Comparison of ENCODE assay signal across 10 mouse cellular contexts in genomic region chr7:27685681-27686080, GRCm38 (mm10). TPM values are rescaled to one million over a fixed set of nuclear protein-coding genes. Genes with fewer than 3 reads are reported as not detected.
A peak's percentile ranks its signal among the peaks of the same experiment; 100 is the strongest.
DNase-seq lines count a peak whose midpoint lies in the region; ATAC-seq lines count a peak whose summit lies in the region.
"Had no signal": no experiment of that assay in that cellular context is flagged by ENCODE, and none has a peak within 500 bp of the region (broad histone marks: within the 10 kb centered on the region; RNA-seq: fewer than 3 reads in every experiment).

No protein-coding gene starts in this region.

- WGBS in heart, embryonic 12.5 days: 0% methylated on average over 6 of the region's 6 CpGs
- 3% methylated on average over 6 of the region's 6 CpGs for WGBS in forebrain, embryonic 16.5 days
- WGBS in midbrain, embryonic 11.5 days: 0% methylated on average over 6 of the region's 6 CpGs

- ATAC-seq in heart, embryonic 12.5 days (ENCODE audit: insufficient number of reproducible peaks, low FRiP score): no peak
- ATAC-seq in forebrain, embryonic 16.5 days: no peak
- no peak for ATAC-seq in midbrain, embryonic 11.5 days (ENCODE audit: low FRiP score)

- peaks cover 7% of the 10 kb centered on the region; the same call in 1 of the 2 replicates for H3K4me1 ChIP-seq in heart, embryonic 12.5 days (replicated peaks)
- H3K4me1 ChIP-seq in forebrain, embryonic 16.5 days (replicated peaks; ENCODE audit: control insufficient read depth, insufficient read depth, low read length): peaks cover 16% of the 10 kb centered on the region
- peaks cover 7% of the 10 kb centered on the region; the same call in 1 of the 2 replicates for H3K4me1 ChIP-seq in midbrain, embryonic 11.5 days (ENCODE audit: control insufficient read depth, insufficient read depth, low read length)

- H3K27ac ChIP-seq in heart, embryonic 12.5 days (ENCODE audit: poor library complexity, severe bottlenecking): no peak overlapping the region
- H3K27ac ChIP-seq in forebrain, embryonic 16.5 days (ENCODE audit: low read length): no peak overlapping the region
- H3K27ac ChIP-seq in midbrain, embryonic 11.5 days (ENCODE audit: low read depth, low read length): no peak overlapping the region
- H3K27ac ChIP-seq: liver, embryonic 13.5 days had no signal

- no peak for DNase-seq in heart, postnatal 25 days (ENCODE audit: low spot score)
- peak; percentile 43 for DNase-seq in Muller cell, postnatal 12 days (ENCODE audit: inconsistent ontology term)
- peak; percentile 89 for DNase-seq in midbrain, embryonic 11.5 days (ENCODE audit: low spot score, missing footprints)
- no peak for DNase-seq in left cerebral cortex, postnatal 10 days (ENCODE audit: extremely low spot score in 1 of 2, low spot score in 2 of 2)
- no peak for DNase-seq in natural killer cell, adult 2 months (ENCODE audit: low spot score in 2 of 2)
- no peak for DNase-seq in frontal cortex, postnatal 25 days (ENCODE audit: low spot score in 2 of 2)
- DNase-seq: liver, embryonic 13.5 days had no signal

- no peaks in the 10 kb centered on the region for H3K9me3 ChIP-seq in heart, embryonic 12.5 days (replicated peaks)
- no peaks in the 10 kb centered on the region for H3K9me3 ChIP-seq in forebrain, embryonic 16.5 days (ENCODE audit: control insufficient read depth, low read length)
- H3K9me3 ChIP-seq in midbrain, embryonic 11.5 days (ENCODE audit: control insufficient read depth, low read length): no peaks in the 10 kb centered on the region
- H3K9me3 ChIP-seq: G1E; liver, embryonic 13.5 days had no signal

- no peaks in the 10 kb centered on the region for H3K36me3 ChIP-seq in heart, embryonic 12.5 days
- H3K36me3 ChIP-seq in forebrain, embryonic 16.5 days (ENCODE audit: control insufficient read depth, insufficient read depth): no peaks in the 10 kb centered on the region
- no peaks in the 10 kb centered on the region for H3K36me3 ChIP-seq in midbrain, embryonic 11.5 days (ENCODE audit: control insufficient read depth, insufficient read depth, low read length)
- H3K36me3 ChIP-seq: liver, embryonic 13.5 days had no signal

- H3K4me2 ChIP-seq in heart, embryonic 12.5 days: peak overlapping the region; percentile 17; the same call in 1 of the 2 replicates
- H3K4me2 ChIP-seq in forebrain, embryonic 16.5 days (ENCODE audit: low read length): peak overlapping the region; percentile 50
- no peak overlapping the region for H3K4me2 ChIP-seq in midbrain, embryonic 11.5 days
- H3K4me2 ChIP-seq: liver, embryonic 13.5 days had no signal

- H3K9ac ChIP-seq in heart, embryonic 12.5 days: no peak overlapping the region
- H3K9ac ChIP-seq in forebrain, embryonic 16.5 days (replicated peaks; ENCODE audit: low read depth, low read length): peak overlapping the region; percentile 46
- no peak overlapping the region for H3K9ac ChIP-seq in midbrain, embryonic 11.5 days (ENCODE audit: low read length)
- H3K9ac ChIP-seq: liver, embryonic 13.5 days had no signal

- intact Hi-C loops in heart, postnatal 25 days (cut with DNase I): loop anchor here (1.0 to 5.0 kb wide), 3 partner anchors 34 to 348 kb away; partner anchors contain the start of gene Ltbp4
- intact Hi-C loops in left cerebral cortex, postnatal 10 days (cut with DNase I): loop anchor here (5.0 kb wide), 1 partner anchor 42 kb away; no protein-coding TSS in a partner anchor

- H3K27me3 ChIP-seq in heart, embryonic 12.5 days (replicated peaks): peaks cover 11% of the 10 kb centered on the region
- H3K27me3 ChIP-seq in forebrain, embryonic 16.5 days (replicated peaks; ENCODE audit: control insufficient read depth, insufficient read depth, low read length): no peaks in the 10 kb centered on the region
- H3K27me3 ChIP-seq in midbrain, embryonic 11.5 days (ENCODE audit: control insufficient read depth, insufficient read depth, low read length): no peaks in the 10 kb centered on the region

- no peak overlapping the region for H3K4me3 ChIP-seq in heart, embryonic 12.5 days
- H3K4me3 ChIP-seq in forebrain, embryonic 16.5 days (replicated peaks; ENCODE audit: low read length): peak overlapping the region; percentile 34
- H3K4me3 ChIP-seq in midbrain, embryonic 11.5 days (ENCODE audit: low read depth, low read length): no peak overlapping the region
- H3K4me3 ChIP-seq: liver, embryonic 13.5 days had no signal

RNA-seq across cellular contexts. Expression of gene Zfp607b, which starts 3.5 kb away (rescaled TPM):
- 1.7 and 2.8 TPM in 2 replicates for polyA plus RNA-seq in heart, embryonic 12.5 days (2016; fragmentation: Nextera tagmentation; extraction: Ambion mirVana)
- total RNA-seq in heart, postnatal 25 days (2021): under 1 TPM; 0.39 to 0.88 TPM
- polyA plus RNA-seq in forebrain, embryonic 16.5 days (2015; fragmentation: Nextera tagmentation; extraction: Ambion mirVana): 13.8 and 14.5 TPM in 2 replicates
- 8.6 and 9.3 TPM in 2 replicates for polyA plus RNA-seq in midbrain, embryonic 11.5 days (2014; fragmentation: Nextera tagmentation; extraction: Ambion mirVana)
- 1 to 10 TPM; 8.3 to 9.8 TPM for total RNA-seq in left cerebral cortex, postnatal 10 days (2021)

RNA-seq across cellular contexts. Expression of gene Map3k10, which starts 11.3 kb away (rescaled TPM):
- 8.8 and 9.8 TPM in 2 replicates for polyA plus RNA-seq in heart, embryonic 12.5 days (2016; fragmentation: Nextera tagmentation; extraction: Ambion mirVana)
- total RNA-seq in heart, postnatal 25 days (2021): 10 to 100 TPM; 21.9 to 22.2 TPM
- polyA plus RNA-seq in forebrain, embryonic 16.5 days (2015; fragmentation: Nextera tagmentation; extraction: Ambion mirVana): 10.6 and 14.3 TPM in 2 replicates
- polyA plus RNA-seq in midbrain, embryonic 11.5 days (2014; fragmentation: Nextera tagmentation; extraction: Ambion mirVana): 5.1 and 8.8 TPM in 2 replicates
- 100 to 1,000 TPM; 220 to 227 TPM for total RNA-seq in left cerebral cortex, postnatal 10 days (2021)

RNA-seq across cellular contexts. Expression of gene Ttc9b, which starts 32.0 kb away (rescaled TPM):
- 0.09 TPM in 1 of 2 replicates, not detected in the other for polyA plus RNA-seq in heart, embryonic 12.5 days (2016; fragmentation: Nextera tagmentation; extraction: Ambion mirVana)
- total RNA-seq in heart, postnatal 25 days (2021): not detected
- polyA plus RNA-seq in forebrain, embryonic 16.5 days (2015; fragmentation: Nextera tagmentation; extraction: Ambion mirVana): 56.2 and 65.7 TPM in 2 replicates
- polyA plus RNA-seq in midbrain, embryonic 11.5 days (2014; fragmentation: Nextera tagmentation; extraction: Ambion mirVana): 9.3 and 10.2 TPM in 2 replicates
- 100 to 1,000 TPM; 139 to 145 TPM for total RNA-seq in left cerebral cortex, postnatal 10 days (2021)
- total RNA-seq: G1E had no signal
- polyA plus RNA-seq: G1E had no signal

RNA-seq across cellular contexts. Expression of gene Zfp60, which starts 45.5 kb away (rescaled TPM):
- 20.2 TPM in 2 replicates for polyA plus RNA-seq in heart, embryonic 12.5 days (2016; fragmentation: Nextera tagmentation; extraction: Ambion mirVana)
- 1 to 10 TPM; 8.2 to 8.9 TPM for total RNA-seq in heart, postnatal 25 days (2021)
- polyA plus RNA-seq in forebrain, embryonic 16.5 days (2015; fragmentation: Nextera tagmentation; extraction: Ambion mirVana): 132 and 133 TPM in 2 replicates
- 83.0 and 89.2 TPM in 2 replicates for polyA plus RNA-seq in midbrain, embryonic 11.5 days (2014; fragmentation: Nextera tagmentation; extraction: Ambion mirVana)
- 10 to 100 TPM; 35.7 to 38.8 TPM for total RNA-seq in left cerebral cortex, postnatal 10 days (2021)

Comparison
In these comparisons a context has a peak if more than half of its experiments do, and no peak if none do; other contexts are left out.
1. DNase-seq: peak in Muller cell, postnatal 12 days (single experiment) and midbrain, embryonic 11.5 days (single experiment); none in heart, postnatal 25 days (single experiment), left cerebral cortex, postnatal 10 days (0 of 2), natural killer cell, adult 2 months (0 of 2) and frontal cortex, postnatal 25 days (0 of 2).